Comparison of ENCODE assay signal across 24 mouse cellular contexts in the genomic region with DNA sequence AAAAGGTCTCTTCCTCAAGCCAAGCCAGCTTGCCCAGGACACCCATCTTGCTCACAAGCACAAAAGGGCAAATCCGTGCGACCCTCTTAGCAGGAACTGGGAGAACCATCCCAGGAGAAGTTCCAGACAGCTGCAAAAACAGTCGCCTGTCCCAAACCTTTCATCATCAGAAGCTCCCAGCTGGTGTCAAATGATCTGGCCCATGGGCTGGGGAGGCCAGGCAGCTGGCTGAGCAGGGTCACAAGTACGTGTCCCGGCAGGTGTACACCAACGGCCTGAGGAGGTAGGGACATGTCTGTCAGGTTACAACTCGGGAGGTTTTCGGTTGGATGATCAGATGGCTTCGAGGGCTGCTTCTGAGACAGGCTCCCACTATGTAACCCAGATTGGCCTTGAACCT. TPM values are rescaled to one million over a fixed set of nuclear protein-coding genes. Genes with fewer than 3 reads are reported as not detected.
"Had no signal": no experiment of that assay in that cellular context is flagged by ENCODE, and none has a peak within 500 bp of the region (broad histone marks: within the 10 kb centered on the region; RNA-seq: fewer than 3 reads in every experiment).

No protein-coding gene starts in this region.

- H3K4me3 ChIP-seq: heart, embryonic 13.5 days; heart, embryonic 15.5 days; hindbrain, embryonic 13.5 days; hindbrain, embryonic 15.5 days; limb, embryonic 13.5 days; limb, embryonic 15.5 days; liver, embryonic 12.5 days had no signal

- DNase-seq: gastrocnemius, postnatal 10 days; gastrocnemius, postnatal 25 days; heart, adult 18-20 months; heart, postnatal 14 days; heart, postnatal 36 days; kidney, adult 11 months; kidney, adult 2 months; kidney, adult 9 months; kidney, postnatal 10 days; kidney, postnatal 25 days; layer of hippocampus, adult 9-11 months; layer of hippocampus, postnatal 36 days; left cerebral cortex, postnatal 4 days had no signal

- H3K27ac ChIP-seq: heart, embryonic 13.5 days; heart, embryonic 15.5 days; hindbrain, embryonic 13.5 days; hindbrain, embryonic 15.5 days; hindbrain, postnatal 0 days; limb, embryonic 13.5 days; limb, embryonic 15.5 days; liver, embryonic 12.5 days; liver, embryonic 14.5 days had no signal

- H3K36me3 ChIP-seq: heart, embryonic 13.5 days; heart, embryonic 15.5 days; hindbrain, embryonic 13.5 days; hindbrain, embryonic 15.5 days; liver, embryonic 12.5 days had no signal

- H3K9ac ChIP-seq: heart, embryonic 13.5 days; heart, embryonic 15.5 days; hindbrain, embryonic 13.5 days; hindbrain, embryonic 15.5 days; limb, embryonic 13.5 days; limb, embryonic 15.5 days; liver, embryonic 12.5 days; liver, embryonic 14.5 days had no signal

- H3K4me1 ChIP-seq: hindbrain, embryonic 13.5 days; hindbrain, embryonic 15.5 days; limb, embryonic 13.5 days; limb, embryonic 15.5 days; liver, embryonic 12.5 days had no signal

- H3K27me3 ChIP-seq: heart, embryonic 15.5 days; hindbrain, embryonic 13.5 days; hindbrain, embryonic 15.5 days had no signal

RNA-seq across cellular contexts. Expression of a gene that starts 59.1 kb away (rescaled TPM):
- total RNA-seq: hematopoietic stem cell, adult 5-6 weeks had no signal
- polyA plus RNA-seq: limb, embryonic 11.5 days; liver, embryonic 12.5 days; liver, embryonic 14.5 days had no signal
